Mouse (Mus musculus): Measurements from ENCODE around the gene Gm20716. TPM values are rescaled to one million over a fixed set of nuclear protein-coding genes. Genes with fewer than 3 reads are reported as not detected.

Gene Gm20716
- polyA plus RNA-seq, 1 experiment from 2014 or later: 23.1 TPM

DNA sequence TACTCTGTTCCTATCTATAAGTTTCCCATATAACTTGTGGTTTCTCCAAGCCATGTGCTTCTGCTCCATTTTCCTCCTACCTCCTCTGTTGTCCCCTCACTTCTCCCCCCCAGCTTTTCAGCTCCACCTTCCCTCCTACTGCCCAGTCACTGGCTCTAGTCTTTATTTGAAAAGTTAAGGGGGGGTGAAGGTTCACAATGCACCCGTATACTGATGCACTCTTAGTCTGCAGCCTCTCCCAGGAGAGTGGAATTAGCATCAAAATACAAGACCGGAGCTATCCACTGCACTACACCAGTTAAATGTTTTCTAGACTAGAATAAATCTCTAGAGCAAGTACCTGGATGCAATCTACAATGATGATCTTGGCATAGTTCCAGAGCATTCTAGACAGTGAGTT, 34.4 kb downstream of the Gm20716 start:
- Histone ChIP-seq H3K9me3 (ENCODE audit: low read depth, low read length) (no peaks in the 10 kb centered on the region), H3K4me1 (ENCODE audit: insufficient read depth) (peaks cover 6% of the 10 kb centered on the region; the same call in 1 of the 2 replicates), H3K4me2 (no peak overlapping the region), H3K27ac (ENCODE audit: low read depth) (no peak overlapping the region), H3K4me3 (ENCODE audit: low read depth, low read length) (no peak overlapping the region), H3K9ac (no peak overlapping the region), H3K36me3 (ENCODE audit: insufficient read depth) (peaks cover 54% of the 10 kb centered on the region), H3K27me3 (ENCODE audit: insufficient read depth, low read length) (no peaks in the 10 kb centered on the region)
- whole genome bisulfite sequencing: 56% methylated on average over 2 of the region's 2 CpGs
- no peak for DNase-seq
- TF ChIP-seq CTCF (IDR thresholded peaks at IDR 0.05; ENCODE audit: low read depth): no peak
- ATAC-seq (ENCODE audit: insufficient read depth): no peak

DNA sequence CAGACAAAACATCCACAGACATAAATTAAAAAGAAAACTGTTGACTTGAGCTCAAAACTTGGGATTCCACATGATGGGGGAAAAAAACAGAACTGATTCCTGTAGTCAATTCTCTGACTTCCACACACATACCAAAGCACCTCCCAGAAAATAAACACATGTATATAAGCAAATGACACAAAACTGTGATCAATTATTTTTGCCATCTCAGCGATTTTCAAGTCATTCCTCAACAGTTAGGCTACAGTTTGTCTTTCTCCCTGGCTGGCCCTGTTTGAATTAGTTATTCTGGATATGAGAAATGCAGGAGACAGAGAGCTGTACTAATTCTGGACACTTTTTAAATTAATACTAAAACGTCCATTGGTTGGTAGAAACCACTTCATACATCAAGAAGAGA, 36.5 kb downstream of the Gm20716 start:
- Histone ChIP-seq H3K9me3 (ENCODE audit: low read depth, low read length) (no peaks in the 10 kb centered on the region), H3K27me3 (ENCODE audit: insufficient read depth, low read length) (no peaks in the 10 kb centered on the region), H3K9ac (no peak overlapping the region), H3K4me3 (ENCODE audit: low read depth, low read length) (no peak overlapping the region), H3K36me3 (ENCODE audit: insufficient read depth) (peaks cover 50% of the 10 kb centered on the region), H3K27ac (ENCODE audit: low read depth) (no peak overlapping the region), H3K4me2 (no peak overlapping the region), H3K4me1 (ENCODE audit: insufficient read depth) (peaks cover 2% of the 10 kb centered on the region; the same call in 1 of the 2 replicates)
- no peak for TF ChIP-seq CTCF (IDR thresholded peaks at IDR 0.05; ENCODE audit: low read depth)
- ATAC-seq (ENCODE audit: insufficient read depth): no peak
- 62% methylated on average over 2 of the region's 2 CpGs for WGBS
- DNase-seq: no peak

DNA sequence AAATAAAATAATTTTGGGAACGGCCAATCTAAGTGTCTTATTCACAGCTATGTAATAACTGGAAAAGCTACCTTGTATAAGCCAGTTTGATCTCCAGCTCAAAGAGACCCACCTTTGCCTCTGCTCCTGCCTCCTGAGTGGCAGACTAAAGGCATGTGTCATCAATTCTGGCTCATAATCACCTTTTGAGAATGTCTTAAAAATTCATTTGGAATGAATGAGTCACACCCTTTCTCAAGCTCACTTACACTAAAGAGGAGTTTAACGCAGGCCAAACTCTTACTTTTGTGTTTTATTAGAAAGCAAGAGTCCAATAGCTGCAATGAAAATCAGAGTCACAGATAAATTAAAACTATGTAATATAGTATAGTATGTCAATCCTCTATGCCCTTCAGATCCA, 38.3 kb downstream of the Gm20716 start:
- no peaks in the 10 kb centered on the region for H3K27me3 ChIP-seq (ENCODE audit: insufficient read depth, low read length)
- no peak overlapping the region for H3K4me2 ChIP-seq
- no peaks in the 10 kb centered on the region; the same call in 1 of the 2 replicates for H3K4me1 ChIP-seq (ENCODE audit: insufficient read depth)
- H3K4me3 ChIP-seq (ENCODE audit: low read depth, low read length): no peak overlapping the region
- WGBS: 86% methylated on average over 2 of the region's 2 CpGs
- no peak for TF ChIP-seq CTCF (IDR thresholded peaks at IDR 0.05; ENCODE audit: low read depth)
- no peaks in the 10 kb centered on the region for H3K9me3 ChIP-seq (ENCODE audit: low read depth, low read length)
- ATAC-seq (ENCODE audit: insufficient read depth) (no peak), DNase-seq (no peak)
- H3K36me3 ChIP-seq (ENCODE audit: insufficient read depth): peaks cover 52% of the 10 kb centered on the region
- H3K9ac ChIP-seq: no peak overlapping the region
- H3K27ac ChIP-seq (ENCODE audit: low read depth): no peak overlapping the region

DNA sequence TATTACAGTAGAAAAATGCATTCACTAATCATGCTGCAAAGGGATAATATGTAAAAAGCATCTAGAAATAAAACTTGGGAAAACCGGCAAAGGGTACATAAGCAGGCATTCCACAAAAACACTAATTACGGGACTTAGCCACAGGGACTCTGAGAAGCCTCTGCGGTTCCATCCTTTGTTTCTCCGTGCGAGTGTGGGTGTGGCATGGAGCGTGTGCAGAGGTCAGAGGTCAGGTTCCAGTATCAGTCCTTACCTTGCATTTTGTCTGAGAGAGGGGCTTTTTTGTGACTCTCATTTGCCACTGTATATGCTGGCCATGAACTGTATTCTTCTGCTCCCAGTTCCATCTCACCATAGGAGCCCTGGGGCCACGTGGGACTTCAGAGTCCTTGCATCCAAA, 54.2 kb downstream of the Gm20716 start:
- H3K27ac ChIP-seq (ENCODE audit: low read depth): no peak overlapping the region
- no peak overlapping the region for H3K4me2 ChIP-seq
- WGBS: 57% methylated on average over 7 of the region's 7 CpGs
- no peak overlapping the region for H3K9ac ChIP-seq
- H3K9me3 ChIP-seq (ENCODE audit: low read depth, low read length): no peaks in the 10 kb centered on the region
- H3K4me1 ChIP-seq (ENCODE audit: insufficient read depth): no peaks in the 10 kb centered on the region
- no peak for ATAC-seq (ENCODE audit: insufficient read depth)
- peaks cover 22% of the 10 kb centered on the region for H3K36me3 ChIP-seq (ENCODE audit: insufficient read depth)
- H3K4me3 ChIP-seq (ENCODE audit: low read depth, low read length): no peak overlapping the region
- TF ChIP-seq CTCF (IDR thresholded peaks at IDR 0.05; ENCODE audit: low read depth): no peak
- DNase-seq: no peak
- no peaks in the 10 kb centered on the region for H3K27me3 ChIP-seq (ENCODE audit: insufficient read depth, low read length)

DNA sequence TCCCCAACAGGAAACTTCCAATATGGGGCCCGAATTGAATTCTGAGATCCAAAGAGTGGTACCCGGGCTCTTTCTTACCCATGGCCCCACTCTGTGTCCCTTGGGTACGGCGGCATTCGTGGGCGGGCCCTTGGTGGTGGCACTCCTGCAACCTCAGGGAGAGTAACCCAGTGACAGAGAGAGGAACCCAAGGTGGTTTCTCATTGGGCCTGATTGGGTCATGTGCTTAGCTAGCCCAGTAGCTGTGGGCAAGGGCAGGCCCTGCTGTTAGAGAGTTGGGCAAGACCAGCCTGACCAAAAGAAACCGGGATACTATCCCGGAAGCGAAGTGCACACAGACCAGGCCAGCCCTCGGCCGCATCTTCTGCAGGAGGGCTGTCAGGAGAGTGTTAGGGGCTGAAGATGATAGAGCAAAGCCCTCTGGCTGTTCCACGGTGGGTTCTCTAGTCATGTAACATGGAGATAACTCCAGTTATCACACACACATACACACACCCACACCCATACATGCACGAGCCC, 59.9 kb downstream of the Gm20716 start:
- Histone ChIP-seq H3K27me3 (ENCODE audit: insufficient read depth, low read length) (no peaks in the 10 kb centered on the region), H3K27ac (ENCODE audit: low read depth) (peak overlapping the region; percentile 48), H3K4me3 (ENCODE audit: low read depth, low read length) (peak overlapping the region; percentile 9; the same call in 1 of the 2 replicates), H3K4me1 (ENCODE audit: insufficient read depth) (peaks cover 27% of the 10 kb centered on the region), H3K36me3 (ENCODE audit: insufficient read depth) (peaks cover 6% of the 10 kb centered on the region), H3K4me2 (peak overlapping the region; percentile 46), H3K9me3 (ENCODE audit: low read depth, low read length) (no peaks in the 10 kb centered on the region), H3K9ac (peak overlapping the region; percentile 14)
- ATAC-seq (ENCODE audit: insufficient read depth) (peak; percentile 66), DNase-seq (peak; percentile 64)
- 15% methylated on average over 13 of the region's 13 CpGs for WGBS
- TF ChIP-seq CTCF (IDR thresholded peaks at IDR 0.05; ENCODE audit: low read depth): no peak

DNA sequence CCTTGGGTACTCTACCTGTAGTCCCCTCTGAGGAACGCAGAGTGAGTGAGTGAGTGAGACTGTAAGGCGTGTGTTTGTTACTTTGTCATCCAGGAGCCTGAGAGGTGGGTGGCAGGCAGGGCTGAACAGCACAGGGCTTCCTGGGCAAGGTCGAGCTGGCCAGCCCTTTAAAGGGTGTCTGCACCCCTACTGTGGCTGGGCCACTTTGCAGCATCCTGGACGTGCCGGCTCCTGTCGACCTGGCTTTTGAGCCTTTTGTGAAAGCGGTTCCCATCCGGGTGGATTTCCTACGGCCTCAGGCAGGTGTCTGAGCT, 60.4 kb downstream of the Gm20716 start:
- DNase-seq (no peak), ATAC-seq (ENCODE audit: insufficient read depth) (no peak; the same call in 1 of the 2 replicates)
- Histone ChIP-seq H3K9me3 (ENCODE audit: low read depth, low read length) (no peaks in the 10 kb centered on the region), H3K27me3 (ENCODE audit: insufficient read depth, low read length) (no peaks in the 10 kb centered on the region), H3K36me3 (ENCODE audit: insufficient read depth) (0 out of 2 replicates have a peak, but pooled peaks cover 3% of the 10 kb centered on the region), H3K9ac (peak overlapping the region; percentile 14), H3K4me1 (ENCODE audit: insufficient read depth) (peaks cover 27% of the 10 kb centered on the region), H3K27ac (ENCODE audit: low read depth) (peak overlapping the region; percentile 48), H3K4me2 (peak overlapping the region; percentile 46), H3K4me3 (ENCODE audit: low read depth, low read length) (peak overlapping the region; percentile 9; the same call in 1 of the 2 replicates)
- no peak for TF ChIP-seq CTCF (IDR thresholded peaks at IDR 0.05; ENCODE audit: low read depth)
- 4% methylated on average over 9 of the region's 9 CpGs for WGBS

DNA sequence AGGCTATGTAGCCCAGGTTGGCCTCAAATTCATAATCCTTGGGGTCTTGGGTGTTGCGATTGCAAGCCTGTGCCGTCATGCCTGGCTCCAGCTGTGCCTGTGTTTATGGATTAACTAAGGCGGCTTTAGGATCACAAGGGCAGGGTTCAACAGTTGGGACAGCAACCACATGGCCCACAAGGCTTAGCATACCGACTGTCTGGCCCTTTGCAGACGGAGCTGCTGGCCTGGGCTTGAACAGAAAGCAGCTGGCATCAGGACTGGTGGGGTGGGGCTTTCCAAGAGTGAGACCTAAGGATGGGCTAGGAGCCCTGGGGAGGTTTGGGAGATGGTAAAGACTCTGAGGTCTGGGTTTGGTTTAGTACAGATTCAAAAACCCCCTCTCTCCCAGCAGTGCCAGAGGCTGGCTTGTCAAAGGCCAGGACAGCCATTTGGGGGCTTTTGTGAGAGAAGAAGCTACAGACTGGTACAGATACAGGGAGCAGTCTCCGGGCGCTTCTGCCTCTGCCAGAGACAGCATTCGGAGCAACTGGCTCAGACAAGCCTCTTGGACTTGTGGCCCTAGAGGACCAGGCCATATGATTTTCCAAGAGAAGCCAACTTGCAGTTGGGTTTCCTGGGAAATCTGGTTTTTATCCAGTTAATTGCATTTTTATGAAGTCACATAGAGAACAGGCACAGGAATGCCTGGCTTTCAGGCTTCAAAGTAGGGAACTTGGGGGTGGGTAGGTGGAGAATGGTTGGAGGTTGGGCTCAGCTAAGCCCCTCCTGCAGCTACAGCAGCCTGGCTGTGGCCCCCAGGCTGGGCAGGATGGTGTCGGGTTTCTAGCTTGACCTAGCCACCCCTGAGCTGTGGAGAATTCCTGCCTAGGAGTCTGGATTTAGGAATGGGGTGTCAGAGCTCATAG, 61.0 kb downstream of the Gm20716 start:
- H3K36me3 ChIP-seq (ENCODE audit: insufficient read depth): 0 out of 2 replicates have a peak, but pooled peaks cover 3% of the 10 kb centered on the region
- TF ChIP-seq CTCF (IDR thresholded peaks at IDR 0.05; ENCODE audit: low read depth): no peak
- 0 out of 2 replicates have a peak overlapping the region, but pooled peaks have one; percentile 14 for H3K9ac ChIP-seq
- peak overlapping the region; percentile 9; the same call in 1 of the 2 replicates for H3K4me3 ChIP-seq (ENCODE audit: low read depth, low read length)
- H3K9me3 ChIP-seq (ENCODE audit: low read depth, low read length): no peaks in the 10 kb centered on the region
- peaks cover 27% of the 10 kb centered on the region for H3K4me1 ChIP-seq (ENCODE audit: insufficient read depth)
- peak overlapping the region; percentile 46; the same call in 1 of the 2 replicates for H3K4me2 ChIP-seq
- no peaks in the 10 kb centered on the region for H3K27me3 ChIP-seq (ENCODE audit: insufficient read depth, low read length)
- WGBS: 28% methylated on average over 9 of the region's 9 CpGs
- DNase-seq: peak; percentile 77
- peak overlapping the region; percentile 48 for H3K27ac ChIP-seq (ENCODE audit: low read depth)
- peak; percentile 64 for ATAC-seq (ENCODE audit: insufficient read depth)

Data from lung, embryonic 14.5 days (tissue).